Mouse (Mus musculus) heart, postnatal 0 days (tissue): ENCODE results near the gene Ankfn1.

Source experiments
- CTCF ChIP-seq: IDR thresholded peaks from 2 replicates; pipeline ENCODE4 v1.5.1; 2016; ENCODE audit warnings: antibody characterized with exemption, control low read depth, low read depth
- EP300 ChIP-seq: IDR thresholded peaks from 2 replicates; pipeline ENCODE4 v1.6.1; 2016; ENCODE audit warnings: antibody characterized with exemption, low read depth

DNA sequence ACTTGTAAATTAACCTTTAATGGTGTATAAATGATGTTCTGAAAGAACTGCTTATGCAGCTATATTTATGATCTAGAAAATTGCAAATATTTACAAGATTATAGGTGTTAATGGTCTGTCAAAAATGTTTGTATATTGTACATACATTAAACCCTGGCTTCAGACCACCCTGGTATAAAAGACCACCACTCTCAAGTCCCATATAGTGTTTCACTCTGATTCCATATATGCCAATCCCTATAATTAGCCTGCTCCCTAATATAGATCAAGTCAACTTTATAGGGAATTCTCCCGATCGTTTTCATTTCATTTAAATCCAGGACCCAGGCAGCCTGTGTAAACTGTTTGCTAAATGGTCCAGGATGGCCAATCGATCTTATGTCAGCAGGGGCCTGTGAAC is 170.2 kb downstream of the Ankfn1 start:
- TF ChIP-seq CTCF = no peak
- TF ChIP-seq EP300 = no peak
